ENCODE assay signal across 26 mouse cellular contexts in the genomic region with DNA sequence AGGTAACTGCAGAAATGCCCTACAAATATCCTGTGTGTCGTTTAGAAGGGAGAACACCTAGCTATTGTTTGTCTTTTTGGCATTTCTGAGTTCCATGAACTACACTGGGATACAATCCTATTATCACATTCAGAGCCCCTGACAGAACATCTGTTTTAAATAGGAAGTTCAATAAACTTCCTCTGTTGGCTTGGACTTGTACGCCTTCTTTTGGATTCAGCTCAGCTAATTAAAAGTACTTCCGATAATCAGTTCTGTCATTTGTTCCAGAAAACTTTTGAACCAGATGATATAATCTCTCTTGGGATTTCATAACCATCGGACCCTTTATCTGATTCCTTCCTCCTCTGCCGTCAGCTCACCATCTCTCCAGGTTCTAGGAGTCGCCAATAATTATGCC. TPM values are rescaled to one million over a fixed set of nuclear protein-coding genes. Genes with fewer than 3 reads are reported as not detected.
DNase-seq lines count a peak whose midpoint lies in the region; ATAC-seq and TF ChIP-seq lines count a peak whose summit lies in the region.
"Had no signal": no experiment of that assay in that cellular context is flagged by ENCODE, and none has a peak within 500 bp of the region (broad histone marks: within the 10 kb centered on the region; RNA-seq: fewer than 3 reads in every experiment).

No protein-coding gene starts in this region.

- WGBS in embryonic facial prominence, embryonic 14.5 days, result 26% methylated on average over 6 of the region's 6 CpGs
- 50% methylated on average over 6 of the region's 6 CpGs for WGBS in embryonic facial prominence, embryonic 10.5 days
- 63% methylated on average over 6 of the region's 6 CpGs for WGBS in heart, postnatal 0 days
- WGBS in lung, postnatal 0 days, result 34% methylated on average over 6 of the region's 6 CpGs
- 38% methylated on average over 6 of the region's 6 CpGs for WGBS in lung, adult 2 months

- no peak overlapping the region for H3K4me2 ChIP-seq in embryonic facial prominence, embryonic 14.5 days (ENCODE audit: low read depth, low read length)
- no peak overlapping the region for H3K4me2 ChIP-seq in heart, postnatal 0 days (ENCODE audit: low read depth, low read length)
- no peak overlapping the region for H3K4me2 ChIP-seq in lung, postnatal 0 days (replicated peaks; ENCODE audit: low read depth, low read length)
- H3K4me2 ChIP-seq: embryonic facial prominence, embryonic 15.5 days; hindbrain, embryonic 15.5 days had no signal

- H3K9me3 ChIP-seq in embryonic facial prominence, embryonic 14.5 days (ENCODE audit: control insufficient read depth, low read length), result no peaks in the 10 kb centered on the region
- H3K9me3 ChIP-seq in embryonic facial prominence, embryonic 10.5 days, result no peaks in the 10 kb centered on the region
- no peaks in the 10 kb centered on the region for H3K9me3 ChIP-seq in heart, postnatal 0 days (replicated peaks; ENCODE audit: control insufficient read depth, low read length)
- H3K9me3 ChIP-seq in lung, postnatal 0 days (ENCODE audit: low read length), result no peaks in the 10 kb centered on the region
- H3K9me3 ChIP-seq: embryonic facial prominence, embryonic 15.5 days; forebrain, embryonic 10.5 days; G1E; heart, embryonic 15.5 days; hindbrain, embryonic 15.5 days had no signal

- H3K9ac ChIP-seq in embryonic facial prominence, embryonic 14.5 days (ENCODE audit: low read depth, low read length), result no peak overlapping the region
- H3K9ac ChIP-seq in heart, postnatal 0 days (replicated peaks; ENCODE audit: low read depth, low read length), result no peak overlapping the region
- no peak overlapping the region for H3K9ac ChIP-seq in lung, postnatal 0 days (replicated peaks; ENCODE audit: low read depth)
- H3K9ac ChIP-seq: embryonic facial prominence, embryonic 15.5 days; heart, embryonic 15.5 days; hindbrain, embryonic 15.5 days had no signal

- no peaks in the 10 kb centered on the region for H3K4me1 ChIP-seq in embryonic facial prominence, embryonic 14.5 days (ENCODE audit: control insufficient read depth, insufficient read depth, low read length)
- peaks cover 5% of the 10 kb centered on the region; the same call in 1 of the 2 replicates for H3K4me1 ChIP-seq in embryonic facial prominence, embryonic 10.5 days
- H3K4me1 ChIP-seq in heart, postnatal 0 days (ENCODE audit: control insufficient read depth, insufficient read depth), result no peaks in the 10 kb centered on the region
- peaks cover 4% of the 10 kb centered on the region; the same call in 1 of the 2 replicates for H3K4me1 ChIP-seq in lung, postnatal 0 days (ENCODE audit: insufficient read depth, low read depth, low read length)
- H3K4me1 ChIP-seq in lung, adult 2 months (ENCODE audit: control insufficient read depth, insufficient read depth, low read length), result peaks cover 3% of the 10 kb centered on the region
- H3K4me1 ChIP-seq: hindbrain, embryonic 15.5 days had no signal

- ATAC-seq in embryonic facial prominence, embryonic 14.5 days (ENCODE audit: low read depth), result peak; percentile 53; the same call in 1 of the 2 replicates
- no peak for ATAC-seq in heart, postnatal 0 days (ENCODE audit: insufficient read depth, low read depth)
- 0 out of 2 replicates have a peak, but pooled peaks have one; percentile 13 for ATAC-seq in lung, postnatal 0 days
- ATAC-seq: activated CD4-positive, CD25-positive, alpha-beta regulatory T cell, adult 4 months; CD4-positive, CD25-positive, alpha-beta regulatory T cell, adult 4 months; forebrain, embryonic 14.5 days; intestine, embryonic 16.5 days; Patski had no signal

- no peak for TF ChIP-seq EP300 in heart, postnatal 0 days (IDR thresholded peaks at IDR 0.05; ENCODE audit: low read depth)
- peak; percentile 58; the same call in 1 of the 2 replicates for TF ChIP-seq EP300 in lung, postnatal 0 days (IDR thresholded peaks at IDR 0.05)

- no peak overlapping the region for H3K4me3 ChIP-seq in embryonic facial prominence, embryonic 14.5 days (ENCODE audit: low read depth, low read length)
- no peak overlapping the region for H3K4me3 ChIP-seq in embryonic facial prominence, embryonic 10.5 days
- no peak overlapping the region for H3K4me3 ChIP-seq in heart, postnatal 0 days (ENCODE audit: low read depth, low read length)
- no peak overlapping the region for H3K4me3 ChIP-seq in lung, postnatal 0 days (ENCODE audit: low read depth, low read length)
- no peak overlapping the region for H3K4me3 ChIP-seq in lung, adult 2 months (replicated peaks; ENCODE audit: extremely low read depth, low read depth, low read length)
- H3K4me3 ChIP-seq: embryonic facial prominence, embryonic 15.5 days; erythroblast, embryonic 14.5 days; forebrain, embryonic 10.5 days; heart, embryonic 15.5 days; hindbrain, embryonic 15.5 days had no signal

- peak; percentile 60 for DNase-seq in embryonic facial prominence, embryonic 14.5 days (ENCODE audit: low spot score)
- no peak for DNase-seq in embryonic facial prominence, embryonic 10.5 days (ENCODE audit: low spot score)
- DNase-seq in heart, postnatal 0 days (ENCODE audit: low spot score), result peak; percentile 9
- DNase-seq in heart, adult 11 months, result no peak
- peak; percentile 40 for DNase-seq in lung, postnatal 0 days (ENCODE audit: low spot score)
- no peak for DNase-seq in lung, adult 2 months
- no peak for DNase-seq in MN1 (ENCODE audit: low spot score)
- DNase-seq: adrenal gland, adult 2 months; adrenal gland, postnatal 25 days; B cell, adult 2 months; cerebellum, adult 18-20 months; cerebellum, adult 9-11 months; cerebellum, postnatal 36 days; gastrocnemius, postnatal 36 days; heart, postnatal 36 days had no signal

- H3K36me3 ChIP-seq in embryonic facial prominence, embryonic 14.5 days (ENCODE audit: control insufficient read depth, insufficient read depth, low read length), result no peaks in the 10 kb centered on the region
- H3K36me3 ChIP-seq in embryonic facial prominence, embryonic 10.5 days (replicated peaks), result no peaks in the 10 kb centered on the region
- H3K36me3 ChIP-seq in heart, postnatal 0 days (replicated peaks; ENCODE audit: control insufficient read depth, insufficient read depth, low read length), result peaks cover 18% of the 10 kb centered on the region
- H3K36me3 ChIP-seq in lung, postnatal 0 days (ENCODE audit: insufficient read depth, low read length), result no peaks in the 10 kb centered on the region
- H3K36me3 ChIP-seq: embryonic facial prominence, embryonic 15.5 days; G1E; hindbrain, embryonic 15.5 days had no signal

- no peak for TF ChIP-seq CTCF in heart, postnatal 0 days (IDR thresholded peaks at IDR 0.05; ENCODE audit: low read depth)
- no peak for TF ChIP-seq CTCF in lung, postnatal 0 days (IDR thresholded peaks at IDR 0.05)
- no peak for TF ChIP-seq CTCF in lung, adult 2 months (IDR thresholded peaks at IDR 0.05; ENCODE audit: insufficient read depth, low read length)

- H3K27me3 ChIP-seq in embryonic facial prominence, embryonic 14.5 days (replicated peaks; ENCODE audit: control insufficient read depth, insufficient read depth, low read length), result no peaks in the 10 kb centered on the region
- H3K27me3 ChIP-seq in embryonic facial prominence, embryonic 10.5 days (replicated peaks; ENCODE audit: low read depth, poor library complexity, severe bottlenecking), result no peaks in the 10 kb centered on the region
- H3K27me3 ChIP-seq in heart, postnatal 0 days (ENCODE audit: control insufficient read depth, insufficient read depth, low read length), result no peaks in the 10 kb centered on the region
- H3K27me3 ChIP-seq in lung, postnatal 0 days (replicated peaks; ENCODE audit: insufficient read depth, low read length), result no peaks in the 10 kb centered on the region
- H3K27me3 ChIP-seq: embryonic facial prominence, embryonic 15.5 days; heart, embryonic 15.5 days; hindbrain, embryonic 15.5 days had no signal

- TF ChIP-seq POLR2A in lung, adult 2 months (IDR thresholded peaks at IDR 0.05; ENCODE audit: borderline replicate concordance, extremely low read depth, low read depth, low read length), result no peak

- H3K27ac ChIP-seq in embryonic facial prominence, embryonic 14.5 days (replicated peaks; ENCODE audit: low read depth, low read length), result no peak overlapping the region
- no peak overlapping the region for H3K27ac ChIP-seq in embryonic facial prominence, embryonic 10.5 days (replicated peaks)
- H3K27ac ChIP-seq in heart, postnatal 0 days (ENCODE audit: low read depth), result 0 out of 2 replicates have a peak overlapping the region, but pooled peaks have one; percentile 18
- H3K27ac ChIP-seq in lung, postnatal 0 days (ENCODE audit: low read length), result no peak overlapping the region
- H3K27ac ChIP-seq: embryonic facial prominence, embryonic 15.5 days; forebrain, embryonic 10.5 days; heart, embryonic 15.5 days; hindbrain, embryonic 15.5 days had no signal

RNA-seq across cellular contexts. Expression of gene Tmem30a, which starts 16.1 kb away (rescaled TPM):
- polyA plus RNA-seq in embryonic facial prominence, embryonic 14.5 days (2014; fragmentation: Nextera tagmentation; extraction: Ambion mirVana), result 69.4 and 74.4 TPM in 2 replicates
- polyA plus RNA-seq in embryonic facial prominence, embryonic 10.5 days (2016; fragmentation: Nextera tagmentation; extraction: Ambion mirVana), result 49.6 and 53.2 TPM in 2 replicates
- total RNA-seq in heart, postnatal 0 days (2014; rRNA removed; ENCODE audit: low replicate concordance), result 71.5 and 101 TPM in 2 replicates
- 59.6 and 61.7 TPM in 2 replicates for polyA plus RNA-seq in heart, postnatal 0 days (2015; fragmentation: Nextera tagmentation; extraction: Ambion mirVana)
- polyA plus RNA-seq in lung, postnatal 0 days (2015; fragmentation: Nextera tagmentation; extraction: Ambion mirVana), result 129 and 140 TPM in 2 replicates
- polyA plus RNA-seq in lung, adult 2 months (2012; rRNA removed), result 62.8 and 82.3 TPM in 2 replicates

RNA-seq across cellular contexts. Expression of gene Cox7a2, which starts 49.7 kb away (rescaled TPM):
- 644 and 755 TPM in 2 replicates for polyA plus RNA-seq in embryonic facial prominence, embryonic 14.5 days (2014; fragmentation: Nextera tagmentation; extraction: Ambion mirVana)
- 648 and 655 TPM in 2 replicates for polyA plus RNA-seq in embryonic facial prominence, embryonic 10.5 days (2016; fragmentation: Nextera tagmentation; extraction: Ambion mirVana)
- total RNA-seq in heart, postnatal 0 days (2014; rRNA removed; ENCODE audit: low replicate concordance), result 1,365 and 1,889 TPM in 2 replicates
- polyA plus RNA-seq in heart, postnatal 0 days (2015; fragmentation: Nextera tagmentation; extraction: Ambion mirVana), result 2,951 and 3,142 TPM in 2 replicates
- polyA plus RNA-seq in lung, postnatal 0 days (2015; fragmentation: Nextera tagmentation; extraction: Ambion mirVana), result 593 and 634 TPM in 2 replicates
- 76.1 and 102 TPM in 2 replicates for polyA plus RNA-seq in lung, adult 2 months (2012; rRNA removed)

Comparison
In these comparisons a context has a peak if more than half of its experiments do, and no peak if none do; other contexts are left out.
1. DNase-seq: peak in embryonic facial prominence, embryonic 14.5 days (single experiment), heart, postnatal 0 days (single experiment) and lung, postnatal 0 days (single experiment); none in embryonic facial prominence, embryonic 10.5 days (single experiment), heart, adult 11 months (single experiment), lung, adult 2 months (single experiment) and MN1 (single experiment).